ENCODE assay signal across 19 mouse cellular contexts in the genomic region with DNA sequence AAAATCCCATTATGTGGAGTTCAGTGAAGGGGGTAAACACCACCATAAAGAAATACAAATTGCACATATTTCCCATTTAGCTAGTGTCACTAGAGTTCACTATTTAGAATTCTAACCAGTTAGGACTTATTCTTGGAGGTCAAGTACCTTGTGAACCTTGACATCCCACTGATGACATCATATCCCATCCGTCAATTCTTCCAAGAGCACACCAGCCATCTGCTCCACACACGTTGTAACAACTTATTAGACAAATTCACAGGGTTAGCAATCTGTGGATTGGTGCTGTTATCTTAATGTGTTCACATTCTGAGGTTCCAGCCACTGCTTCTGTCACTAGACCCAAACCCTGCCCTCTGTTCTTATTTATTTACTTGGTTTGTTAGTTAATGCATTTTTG.
A peak's percentile ranks its signal among the peaks of the same experiment; 100 is the strongest.
DNase-seq lines count a peak whose midpoint lies in the region; ATAC-seq and TF ChIP-seq lines count a peak whose summit lies in the region.
"Had no signal": no experiment of that assay in that cellular context is flagged by ENCODE, and none has a peak within 500 bp of the region (broad histone marks: within the 10 kb centered on the region; RNA-seq: fewer than 3 reads in every experiment).

No protein-coding gene starts in this region.

- peak; percentile 27; the same call in 1 of the 2 replicates for ATAC-seq in forebrain, embryonic 13.5 days
- ATAC-seq in forebrain, embryonic 16.5 days = no peak
- ATAC-seq in midbrain, embryonic 11.5 days (ENCODE audit: low FRiP score) = peak; percentile 48; the same call in 1 of the 2 replicates
- no peak for ATAC-seq in midbrain, postnatal 0 days (ENCODE audit: low FRiP score)
- ATAC-seq in heart, embryonic 11.5 days (replicated peaks; ENCODE audit: insufficient number of reproducible peaks, low FRiP score, low TSS enrichment) = no peak
- ATAC-seq: hindbrain, postnatal 0 days had no signal

- no peak for TF ChIP-seq CTCF in midbrain, postnatal 0 days (IDR thresholded peaks at IDR 0.05)

- no peaks in the 10 kb centered on the region for H3K27me3 ChIP-seq in forebrain, embryonic 13.5 days
- H3K27me3 ChIP-seq in forebrain, embryonic 16.5 days (replicated peaks; ENCODE audit: control insufficient read depth, insufficient read depth, low read length) = no peaks in the 10 kb centered on the region; the same call in 1 of the 2 replicates
- no peaks in the 10 kb centered on the region for H3K27me3 ChIP-seq in midbrain, embryonic 11.5 days (ENCODE audit: control insufficient read depth, insufficient read depth, low read length)
- H3K27me3 ChIP-seq in midbrain, postnatal 0 days (ENCODE audit: insufficient read depth, low read length) = no peaks in the 10 kb centered on the region
- no peaks in the 10 kb centered on the region for H3K27me3 ChIP-seq in heart, embryonic 11.5 days (ENCODE audit: control insufficient read depth, insufficient read depth, low read length)
- H3K27me3 ChIP-seq: embryonic facial prominence, embryonic 15.5 days; heart, embryonic 13.5 days; hindbrain, embryonic 13.5 days had no signal

- H3K4me2 ChIP-seq in forebrain, embryonic 13.5 days = no peak overlapping the region
- no peak overlapping the region for H3K4me2 ChIP-seq in forebrain, embryonic 16.5 days (ENCODE audit: low read length)
- H3K4me2 ChIP-seq in midbrain, embryonic 11.5 days = no peak overlapping the region
- no peak overlapping the region for H3K4me2 ChIP-seq in midbrain, postnatal 0 days (ENCODE audit: low read depth, low read length, poor library complexity, severe bottlenecking)
- H3K4me2 ChIP-seq in heart, embryonic 11.5 days = no peak overlapping the region
- H3K4me2 ChIP-seq: embryonic facial prominence, embryonic 15.5 days; heart, embryonic 13.5 days; hindbrain, embryonic 13.5 days had no signal

- 43% methylated on average over 2 of the region's 2 CpGs for WGBS in forebrain, embryonic 13.5 days
- WGBS in forebrain, embryonic 16.5 days = 41% methylated on average over 2 of the region's 2 CpGs
- 51% methylated on average over 2 of the region's 2 CpGs for WGBS in midbrain, embryonic 11.5 days
- WGBS in midbrain, postnatal 0 days = 63% methylated on average over 2 of the region's 2 CpGs
- 66% methylated on average over 2 of the region's 2 CpGs for WGBS in heart, embryonic 11.5 days (ENCODE audit: insufficient replicate concordance)

- H3K9ac ChIP-seq in forebrain, embryonic 13.5 days = no peak overlapping the region
- no peak overlapping the region for H3K9ac ChIP-seq in forebrain, embryonic 16.5 days (replicated peaks; ENCODE audit: low read depth, low read length)
- H3K9ac ChIP-seq in midbrain, embryonic 11.5 days (ENCODE audit: low read length) = no peak overlapping the region
- no peak overlapping the region for H3K9ac ChIP-seq in midbrain, postnatal 0 days (replicated peaks; ENCODE audit: low read length, poor library complexity, severe bottlenecking)
- no peak overlapping the region for H3K9ac ChIP-seq in heart, embryonic 11.5 days (ENCODE audit: low read depth, low read length)
- H3K9ac ChIP-seq: embryonic facial prominence, embryonic 15.5 days; heart, embryonic 13.5 days; hindbrain, embryonic 13.5 days had no signal

- H3K4me1 ChIP-seq in forebrain, embryonic 13.5 days = no peaks in the 10 kb centered on the region
- no peaks in the 10 kb centered on the region for H3K4me1 ChIP-seq in forebrain, embryonic 16.5 days (replicated peaks; ENCODE audit: control insufficient read depth, insufficient read depth, low read length)
- H3K4me1 ChIP-seq in midbrain, embryonic 11.5 days (ENCODE audit: control insufficient read depth, insufficient read depth, low read length) = no peaks in the 10 kb centered on the region
- no peaks in the 10 kb centered on the region for H3K4me1 ChIP-seq in midbrain, postnatal 0 days (ENCODE audit: insufficient read depth, low read length)
- H3K4me1 ChIP-seq in heart, embryonic 11.5 days (ENCODE audit: control insufficient read depth, insufficient read depth, low read length) = no peaks in the 10 kb centered on the region
- H3K4me1 ChIP-seq: embryonic facial prominence, embryonic 15.5 days; heart, embryonic 13.5 days; hindbrain, embryonic 13.5 days had no signal

- no peaks in the 10 kb centered on the region for H3K9me3 ChIP-seq in forebrain, embryonic 13.5 days (replicated peaks)
- no peaks in the 10 kb centered on the region for H3K9me3 ChIP-seq in forebrain, embryonic 16.5 days (ENCODE audit: control insufficient read depth, low read length)
- H3K9me3 ChIP-seq in midbrain, embryonic 11.5 days (ENCODE audit: control insufficient read depth, low read length) = no peaks in the 10 kb centered on the region
- no peaks in the 10 kb centered on the region for H3K9me3 ChIP-seq in midbrain, postnatal 0 days (ENCODE audit: low read length)
- no peaks in the 10 kb centered on the region for H3K9me3 ChIP-seq in heart, embryonic 11.5 days (replicated peaks; ENCODE audit: control insufficient read depth, low read length)
- H3K9me3 ChIP-seq: embryonic facial prominence, embryonic 15.5 days; heart, embryonic 13.5 days; hindbrain, embryonic 13.5 days had no signal

- no peak overlapping the region for H3K4me3 ChIP-seq in forebrain, embryonic 13.5 days
- H3K4me3 ChIP-seq in forebrain, embryonic 16.5 days (replicated peaks; ENCODE audit: low read length) = no peak overlapping the region
- no peak overlapping the region for H3K4me3 ChIP-seq in midbrain, embryonic 11.5 days (ENCODE audit: low read depth, low read length)
- no peak overlapping the region for H3K4me3 ChIP-seq in midbrain, postnatal 0 days (ENCODE audit: low read depth, low read length)
- no peak overlapping the region for H3K4me3 ChIP-seq in heart, embryonic 11.5 days (ENCODE audit: low read depth, low read length)
- H3K4me3 ChIP-seq: embryonic facial prominence, embryonic 15.5 days; erythroblast, embryonic 14.5 days; gastrocnemius, adult 2 months; heart, embryonic 13.5 days; hindbrain, embryonic 13.5 days had no signal

- H3K27ac ChIP-seq in forebrain, embryonic 13.5 days = no peak overlapping the region
- H3K27ac ChIP-seq in forebrain, embryonic 16.5 days (ENCODE audit: low read length) = no peak overlapping the region
- no peak overlapping the region for H3K27ac ChIP-seq in midbrain, embryonic 11.5 days (ENCODE audit: low read depth, low read length)
- H3K27ac ChIP-seq in midbrain, postnatal 0 days (ENCODE audit: low read depth, low read length) = no peak overlapping the region
- no peak overlapping the region for H3K27ac ChIP-seq in heart, embryonic 11.5 days (ENCODE audit: low read depth, low read length)
- H3K27ac ChIP-seq: embryonic facial prominence, embryonic 15.5 days; gastrocnemius, adult 2 months; heart, embryonic 13.5 days; hindbrain, embryonic 13.5 days; hindbrain, postnatal 0 days had no signal

- DNase-seq in midbrain, embryonic 11.5 days (ENCODE audit: low spot score, missing footprints) = no peak
- no peak for DNase-seq in midbrain, postnatal 0 days (ENCODE audit: low spot score)
- peak; percentile 44 for DNase-seq in embryo, embryonic 11 days
- DNase-seq: adrenal gland, adult 2 months; adrenal gland, postnatal 25 days; cerebellum, adult 2 months; cerebellum, postnatal 10 days; gastrocnemius, adult 2 months; gastrocnemius, postnatal 25 days; heart, postnatal 36 days; kidney, adult 11 months had no signal

- no peaks in the 10 kb centered on the region for H3K36me3 ChIP-seq in forebrain, embryonic 13.5 days (ENCODE audit: poor library complexity, severe bottlenecking)
- no peaks in the 10 kb centered on the region for H3K36me3 ChIP-seq in forebrain, embryonic 16.5 days (ENCODE audit: control insufficient read depth, insufficient read depth)
- no peaks in the 10 kb centered on the region for H3K36me3 ChIP-seq in midbrain, embryonic 11.5 days (ENCODE audit: control insufficient read depth, insufficient read depth, low read length)
- no peaks in the 10 kb centered on the region for H3K36me3 ChIP-seq in midbrain, postnatal 0 days (ENCODE audit: insufficient read depth, low read length)
- H3K36me3 ChIP-seq in heart, embryonic 11.5 days (ENCODE audit: control insufficient read depth, insufficient read depth, low read length) = no peaks in the 10 kb centered on the region
- H3K36me3 ChIP-seq: embryonic facial prominence, embryonic 15.5 days; heart, embryonic 13.5 days; hindbrain, embryonic 13.5 days had no signal

Comparison
In these comparisons a context has a peak if more than half of its experiments do, and no peak if none do; other contexts are left out.
1. ATAC-seq: peak in forebrain, embryonic 13.5 days (single experiment) and midbrain, embryonic 11.5 days (single experiment); none in forebrain, embryonic 16.5 days (single experiment), midbrain, postnatal 0 days (single experiment) and heart, embryonic 11.5 days (single experiment).